Mouse (Mus musculus): ENCODE results near the gene Rab20.

DNA sequence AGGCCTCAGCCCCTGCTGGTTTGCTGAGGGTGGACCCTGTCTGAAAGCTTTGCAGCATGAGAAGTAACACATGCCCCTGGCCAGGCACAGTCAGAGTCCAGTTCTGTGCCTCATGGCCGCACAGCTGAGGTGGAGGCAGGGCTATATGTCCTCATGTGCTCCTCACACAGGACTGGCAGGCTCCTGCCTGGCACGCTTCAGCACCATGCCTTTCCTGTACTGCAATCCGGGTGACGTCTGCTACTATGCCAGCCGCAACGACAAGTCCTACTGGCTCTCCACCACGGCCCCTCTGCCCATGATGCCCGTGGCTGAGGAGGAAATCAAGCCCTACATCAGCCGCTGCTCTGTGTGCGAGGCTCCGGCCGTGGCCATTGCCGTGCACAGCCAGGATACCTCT, 32.7 kb downstream of the Rab20 start:
- no peak for TF ChIP-seq CTCF (IDR thresholded peaks at IDR 0.05; ENCODE audit: borderline replicate concordance, control insufficient read depth, extremely low read depth, insufficient read depth, low read length, poor library complexity)
- no peak for TF ChIP-seq POLR2A (IDR thresholded peaks at IDR 0.05; ENCODE audit: control insufficient read depth, extremely low read depth, insufficient read depth, low read length, poor library complexity)
